Mouse (Mus musculus): ENCODE results near the gene Cd27. TPM values are rescaled to one million over a fixed set of nuclear protein-coding genes. Genes with fewer than 3 reads are reported as not detected.
A peak's percentile ranks its signal among the peaks of the same experiment; 100 is the strongest.

Cd27 gene
- polyA plus RNA-seq, 1 experiment from 2014 or later: 2.8 TPM

GRCm38 (mm10) chr6:125196301-125196700 is 40.5 kb downstream of the Cd27 start:
- Histone ChIP-seq H3K4me1 (peaks cover 16% of the 10 kb centered on the region), H3K4me2 (no peak overlapping the region), H3K9me3 (replicated peaks) (no peaks in the 10 kb centered on the region), H3K36me3 (peaks cover 26% of the 10 kb centered on the region), H3K9ac (no peak overlapping the region), H3K27ac (no peak overlapping the region), H3K27me3 (no peaks in the 10 kb centered on the region), H3K4me3 (replicated peaks) (no peak overlapping the region)
- no peak for ATAC-seq (replicated peaks; ENCODE audit: low FRiP score)
- 61% methylated on average over 3 of the region's 3 CpGs for WGBS

- H3K9me3 ChIP-seq (replicated peaks): no peaks in the 10 kb centered on the region
- peaks cover 26% of the 10 kb centered on the region for H3K36me3 ChIP-seq
- no peaks in the 10 kb centered on the region for H3K27me3 ChIP-seq
- H3K4me3 ChIP-seq (replicated peaks): no peak overlapping the region
- 28% methylated on average over 1 of the region's 1 CpGs for WGBS
- ATAC-seq (replicated peaks; ENCODE audit: low FRiP score): no peak
- peaks cover 16% of the 10 kb centered on the region for H3K4me1 ChIP-seq
- no peak overlapping the region for H3K4me2 ChIP-seq
- no peak overlapping the region for H3K9ac ChIP-seq
- H3K27ac ChIP-seq: no peak overlapping the region
Observed at GRCm38 (mm10) chr6:125195541-125196075, 41.2 kb downstream of the Cd27 start.

DNA sequence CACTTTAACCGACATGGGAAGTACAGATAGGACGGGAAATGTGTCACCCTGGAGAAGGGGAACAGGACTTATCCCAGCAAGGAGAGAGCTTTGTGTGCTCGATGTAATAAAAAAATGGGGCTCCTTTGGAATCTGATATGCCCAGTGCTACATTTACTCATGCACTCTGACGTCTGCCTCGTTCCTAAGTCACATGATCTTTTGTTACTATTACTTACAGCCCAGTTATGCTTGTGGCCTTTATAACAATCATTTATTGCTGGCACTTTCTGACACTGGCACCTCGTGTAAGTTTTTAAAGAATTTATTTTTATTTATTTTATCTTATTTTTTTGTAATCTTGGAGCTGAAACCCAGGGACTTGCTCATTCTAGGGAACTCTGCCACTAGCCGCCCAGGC is 43.4 kb downstream of the Cd27 start:
- peak overlapping the region; percentile 71 for H3K4me2 ChIP-seq
- H3K9ac ChIP-seq: no peak overlapping the region
- no peaks in the 10 kb centered on the region for H3K27me3 ChIP-seq
- H3K9me3 ChIP-seq (replicated peaks): no peaks in the 10 kb centered on the region
- no peak overlapping the region for H3K27ac ChIP-seq
- no peak overlapping the region; the same call in 1 of the 2 replicates for H3K4me3 ChIP-seq (replicated peaks)
- peaks cover 26% of the 10 kb centered on the region for H3K4me1 ChIP-seq
- no peak for ATAC-seq (replicated peaks; ENCODE audit: low FRiP score)
- WGBS: 51% methylated on average over 7 of the region's 7 CpGs
- peaks cover 42% of the 10 kb centered on the region for H3K36me3 ChIP-seq

DNA sequence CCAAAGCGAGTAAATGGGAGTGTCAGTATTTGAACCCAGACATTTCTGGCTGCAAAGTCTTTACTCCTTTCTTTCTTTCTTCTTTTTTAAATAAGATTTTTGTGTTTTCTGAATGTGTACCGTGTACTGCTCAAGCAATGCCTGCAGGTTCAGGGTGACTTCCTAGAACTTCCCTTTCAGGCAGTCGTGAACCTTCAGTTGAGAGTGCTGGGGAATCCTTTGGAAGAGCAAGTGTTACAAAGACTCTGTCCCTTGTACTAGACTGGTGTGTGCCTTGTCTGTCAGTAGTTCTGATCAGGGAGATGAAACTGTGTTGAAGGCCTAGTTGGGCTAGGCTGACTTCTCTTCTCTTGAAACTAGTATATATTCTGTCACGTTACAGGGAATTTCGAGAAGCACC is 44.0 kb downstream of the Cd27 start:
- Histone ChIP-seq H3K4me1 (peaks cover 26% of the 10 kb centered on the region), H3K27me3 (no peaks in the 10 kb centered on the region), H3K4me2 (peak overlapping the region; percentile 71), H3K9me3 (replicated peaks) (no peaks in the 10 kb centered on the region), H3K36me3 (peaks cover 47% of the 10 kb centered on the region), H3K27ac (peak overlapping the region; percentile 100), H3K4me3 (replicated peaks) (peak overlapping the region; percentile 65), H3K9ac (peak overlapping the region; percentile 76)
- 38% methylated on average over 5 of the region's 5 CpGs for WGBS
- no peak for ATAC-seq (replicated peaks; ENCODE audit: low FRiP score)

- H3K4me3 ChIP-seq (replicated peaks): peak overlapping the region; percentile 65
- H3K4me2 ChIP-seq: peak overlapping the region; percentile 71
- WGBS: under 1% methylated on average over 34 of the region's 34 CpGs
- no peaks in the 10 kb centered on the region for H3K9me3 ChIP-seq (replicated peaks)
- ATAC-seq (replicated peaks; ENCODE audit: low FRiP score): peak; percentile 95
- peak overlapping the region; percentile 76 for H3K9ac ChIP-seq
- no peaks in the 10 kb centered on the region for H3K27me3 ChIP-seq
- peaks cover 26% of the 10 kb centered on the region for H3K4me1 ChIP-seq
- H3K36me3 ChIP-seq: peaks cover 54% of the 10 kb centered on the region
- H3K27ac ChIP-seq: peak overlapping the region; percentile 100
Observed at GRCm38 (mm10) chr6:125192016-125192714, 44.6 kb downstream of the Cd27 start.

GRCm38 (mm10) chr6:125191332-125192015 is 45.3 kb downstream of the Cd27 start, which contains the start of the genes Ncapd2 and Mrpl51:
Gene Ncapd2 (minus strand): TSS chr6:125191701.
Gene Mrpl51 (plus strand): TSS chr6:125191801.
- Histone ChIP-seq H3K4me1 (peaks cover 26% of the 10 kb centered on the region), H3K36me3 (peaks cover 61% of the 10 kb centered on the region), H3K27ac (peak within 1 kb of the TSS; percentile 100), H3K27me3 (no peaks in the 10 kb centered on the region), H3K4me3 (replicated peaks) (peak within 1 kb of the TSS; percentile 65), H3K9me3 (replicated peaks) (no peaks in the 10 kb centered on the region), H3K9ac (peak within 1 kb of the TSS; percentile 76), H3K4me2 (peak within 1 kb of the TSS; percentile 71)
- under 1% methylated on average over 54 of the region's 54 CpGs for WGBS
- ATAC-seq (replicated peaks; ENCODE audit: low FRiP score): peak; percentile 97

DNA sequence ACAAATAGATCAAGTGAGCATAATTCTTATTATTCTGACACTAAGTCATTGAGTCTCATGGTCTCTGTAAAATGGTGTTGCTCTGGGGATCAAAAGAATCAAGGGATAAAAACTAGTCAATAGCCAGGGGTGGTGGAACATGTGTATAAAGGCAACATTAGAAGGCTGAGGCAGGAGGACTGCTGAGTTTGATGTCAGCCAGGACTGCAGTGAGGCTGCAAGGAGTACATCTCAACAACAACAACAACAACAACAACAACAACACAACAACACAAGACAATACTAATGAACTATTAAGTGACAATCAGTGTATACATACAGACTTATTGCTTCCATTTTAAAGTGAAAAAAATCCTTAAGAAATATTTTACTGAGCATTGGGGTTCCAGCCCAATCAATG is 46.0 kb downstream of the Cd27 start:
- no peaks in the 10 kb centered on the region for H3K27me3 ChIP-seq
- ATAC-seq (replicated peaks; ENCODE audit: low FRiP score): no peak
- peak overlapping the region; percentile 100 for H3K27ac ChIP-seq
- H3K9me3 ChIP-seq (replicated peaks): no peaks in the 10 kb centered on the region
- H3K4me1 ChIP-seq: peaks cover 26% of the 10 kb centered on the region
- peak overlapping the region; percentile 71 for H3K4me2 ChIP-seq
- H3K4me3 ChIP-seq (replicated peaks): peak overlapping the region; percentile 65
- peaks cover 67% of the 10 kb centered on the region for H3K36me3 ChIP-seq
- H3K9ac ChIP-seq: peak overlapping the region; percentile 76

GRCm38 (mm10) chr6:125186203-125186602 is 50.6 kb downstream of the Cd27 start:
- no peak overlapping the region for H3K4me2 ChIP-seq
- no peak overlapping the region for H3K27ac ChIP-seq
- H3K4me3 ChIP-seq (replicated peaks): no peak overlapping the region
- no peaks in the 10 kb centered on the region for H3K27me3 ChIP-seq
- peaks cover 10% of the 10 kb centered on the region for H3K4me1 ChIP-seq
- 86% methylated on average over 10 of the region's 10 CpGs for WGBS
- H3K36me3 ChIP-seq: peaks cover 88% of the 10 kb centered on the region
- H3K9me3 ChIP-seq (replicated peaks): no peaks in the 10 kb centered on the region
- no peak for ATAC-seq (replicated peaks; ENCODE audit: low FRiP score)
- H3K9ac ChIP-seq: no peak overlapping the region

Small RNAs within 50 kb of the gene (microRNA-seq; reads per million reads assigned to microRNA genes)
- gene Mir3098: 1.3 reads per million
- gene Mir8113: not detected

Other genes starting within 250 kb of the Cd27 start
- 1.4 and 3.1 TPM in 2 replicates for gene Pianp, start 240.3 kb downstream of the Cd27 start, polyA plus RNA-seq (2015; fragmentation: Nextera tagmentation; extraction: Ambion mirVana)
- 16.1 and 17.8 TPM in 2 replicates for gene Zfp384, start 227.9 kb downstream of the Cd27 start, polyA plus RNA-seq (2015; fragmentation: Nextera tagmentation; extraction: Ambion mirVana)
- 135 and 138 TPM in 2 replicates for gene Ing4, start 197.2 kb downstream of the Cd27 start, polyA plus RNA-seq (2015; fragmentation: Nextera tagmentation; extraction: Ambion mirVana)
- gene Acrbp, start 187.3 kb downstream of the Cd27 start, polyA plus RNA-seq (2015; fragmentation: Nextera tagmentation; extraction: Ambion mirVana): 14.4 and 15.4 TPM in 2 replicates
- gene Lpar5, start 169.1 kb downstream of the Cd27 start, polyA plus RNA-seq (2015; fragmentation: Nextera tagmentation; extraction: Ambion mirVana): 0.33 and 0.55 TPM in 2 replicates
- gene Chd4, start 141.0 kb downstream of the Cd27 start, polyA plus RNA-seq (2015; fragmentation: Nextera tagmentation; extraction: Ambion mirVana): 99.2 and 100 TPM in 2 replicates
- 65.0 and 69.0 TPM in 2 replicates for gene Nop2, start 105.1 kb downstream of the Cd27 start, polyA plus RNA-seq (2015; fragmentation: Nextera tagmentation; extraction: Ambion mirVana)
- 9.6 and 10.4 TPM in 2 replicates for gene Iffo1, start 91.8 kb downstream of the Cd27 start, polyA plus RNA-seq (2015; fragmentation: Nextera tagmentation; extraction: Ambion mirVana)
- gene Gapdh, start 70.5 kb downstream of the Cd27 start, polyA plus RNA-seq (2015; fragmentation: Nextera tagmentation; extraction: Ambion mirVana): 2,116 and 2,124 TPM in 2 replicates
- 141 and 151 TPM in 2 replicates for gene Ncapd2, start 45.3 kb downstream of the Cd27 start, polyA plus RNA-seq (2015; fragmentation: Nextera tagmentation; extraction: Ambion mirVana)
- gene Mrpl51, start 45.2 kb downstream of the Cd27 start, polyA plus RNA-seq (2015; fragmentation: Nextera tagmentation; extraction: Ambion mirVana): 220 and 238 TPM in 2 replicates
- 6.5 and 6.7 TPM in 2 replicates for gene Vamp1, start 21.5 kb downstream of the Cd27 start, polyA plus RNA-seq (2015; fragmentation: Nextera tagmentation; extraction: Ambion mirVana)
- gene Tapbpl, start 5.2 kb downstream of the Cd27 start, polyA plus RNA-seq (2015; fragmentation: Nextera tagmentation; extraction: Ambion mirVana): 5.4 and 6.1 TPM in 2 replicates
- gene Tuba3a, start 49.0 kb upstream of the Cd27 start, polyA plus RNA-seq (2015; fragmentation: Nextera tagmentation; extraction: Ambion mirVana): 0.19 and 0.24 TPM in 2 replicates
- 58.7 and 62.6 TPM in 2 replicates for gene Ltbr, start 76.9 kb upstream of the Cd27 start, polyA plus RNA-seq (2015; fragmentation: Nextera tagmentation; extraction: Ambion mirVana)
- 4.4 and 4.8 TPM in 2 replicates for gene Scnn1a, start 83.6 kb upstream of the Cd27 start, polyA plus RNA-seq (2015; fragmentation: Nextera tagmentation; extraction: Ambion mirVana)
- 73.2 and 83.3 TPM in 2 replicates for gene Tnfrsf1a, start 112.4 kb upstream of the Cd27 start, polyA plus RNA-seq (2015; fragmentation: Nextera tagmentation; extraction: Ambion mirVana)
- gene Plekhg6, start 143.8 kb upstream of the Cd27 start, polyA plus RNA-seq (2015; fragmentation: Nextera tagmentation; extraction: Ambion mirVana): 4.7 and 4.9 TPM in 2 replicates

All from kidney, embryonic 15.5 days (tissue).